Mouse (Mus musculus): ENCODE results near the gene Smco3. TPM values are rescaled to one million over a fixed set of nuclear protein-coding genes. Genes with fewer than 3 reads are reported as not detected.

Gene Smco3
- polyA plus RNA-seq, 1 experiment from 2014 or later: not detected

- no peaks in the 10 kb centered on the region for H3K4me1 ChIP-seq
- ATAC-seq (replicated peaks): no peak
- no peak overlapping the region for H3K9ac ChIP-seq (replicated peaks)
- no peaks in the 10 kb centered on the region for H3K27me3 ChIP-seq
- 83% methylated on average over 9 of the region's 9 CpGs for WGBS
- no peaks in the 10 kb centered on the region for H3K9me3 ChIP-seq
- H3K4me2 ChIP-seq (replicated peaks): no peak overlapping the region
- H3K36me3 ChIP-seq: no peaks in the 10 kb centered on the region
- no peak overlapping the region for H3K4me3 ChIP-seq
- no peak overlapping the region for H3K27ac ChIP-seq (replicated peaks)
These were observed 52.5 kb downstream of the Smco3 start for GRCm38 (mm10) chr6:136782761-136783160.

- Histone ChIP-seq H3K4me1 (no peaks in the 10 kb centered on the region), H3K9me3 (no peaks in the 10 kb centered on the region), H3K9ac (replicated peaks) (no peak overlapping the region), H3K27me3 (no peaks in the 10 kb centered on the region), H3K4me2 (replicated peaks) (no peak overlapping the region), H3K4me3 (no peak overlapping the region), H3K36me3 (no peaks in the 10 kb centered on the region), H3K27ac (replicated peaks) (no peak overlapping the region)
- no peak for ATAC-seq (replicated peaks)
- 85% methylated on average over 12 of the region's 12 CpGs for WGBS
These were observed 53.1 kb downstream of the Smco3 start for GRCm38 (mm10) chr6:136782146-136782545.

DNA sequence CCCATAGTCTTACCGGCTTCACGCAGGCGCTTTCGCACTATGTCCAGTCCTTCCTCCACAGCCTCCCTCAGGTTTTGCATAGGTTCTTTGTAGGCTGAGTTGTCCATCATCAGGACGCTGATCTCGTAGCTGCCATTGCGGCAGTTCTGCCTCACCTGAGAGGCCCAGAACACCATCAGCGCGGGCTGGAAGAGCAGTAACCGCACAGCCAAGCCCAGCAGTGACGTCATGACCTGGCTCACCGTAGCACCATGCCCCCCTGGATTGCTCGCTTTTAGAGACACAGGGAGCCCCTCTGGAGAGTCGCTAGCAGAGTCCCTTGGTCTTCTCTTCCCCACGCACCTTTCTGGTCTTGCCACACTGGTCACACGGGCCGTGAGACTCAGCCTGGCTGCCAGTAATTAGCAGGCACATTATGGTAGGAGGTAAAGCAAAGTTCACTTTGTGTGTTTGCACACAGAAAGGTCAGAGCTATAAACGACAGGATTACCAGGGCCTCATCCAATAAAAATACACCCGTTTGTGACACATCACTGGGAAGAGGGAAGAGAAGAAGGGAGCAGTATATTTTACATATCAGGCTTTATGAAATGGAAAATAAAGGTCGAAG, 53.8 kb downstream of the Smco3 start, which contains the start of gene Gucy2c:
TSS of gene Gucy2c (minus strand) at position 389 of the 610 bp plus-strand sequence.
- WGBS: 81% methylated on average over 20 of the region's 20 CpGs
- Histone ChIP-seq H3K9me3 (no peaks in the 10 kb centered on the region), H3K9ac (replicated peaks) (no peak within 1 kb of the TSS), H3K27me3 (no peaks in the 10 kb centered on the region), H3K4me3 (no peak within 1 kb of the TSS), H3K27ac (replicated peaks) (no peak within 1 kb of the TSS), H3K4me2 (replicated peaks) (no peak within 1 kb of the TSS), H3K36me3 (no peaks in the 10 kb centered on the region), H3K4me1 (no peaks in the 10 kb centered on the region)
- no peak for ATAC-seq (replicated peaks)

Small RNA genes lying within 50 kb of the gene (microRNA-seq; reads per million reads assigned to microRNA genes)
- not detected for gene Gm44364

Other genes with a start within 250 kb of the Smco3 start
- 0.29 and 0.34 TPM in 2 replicates for gene Plbd1, start 173.5 kb downstream of the Smco3 start, polyA plus RNA-seq (2015; fragmentation: Nextera tagmentation; extraction: Ambion mirVana)
- gene Gucy2c, start 53.7 kb downstream of the Smco3 start, polyA plus RNA-seq (2015; fragmentation: Nextera tagmentation; extraction: Ambion mirVana): 0.05 TPM in 2 replicates
- gene Hist4h4, start 31.0 kb downstream of the Smco3 start, polyA plus RNA-seq (2015; fragmentation: Nextera tagmentation; extraction: Ambion mirVana): 0.97 and 1.1 TPM in 2 replicates
- gene H2afj, start 27.2 kb downstream of the Smco3 start, polyA plus RNA-seq (2015; fragmentation: Nextera tagmentation; extraction: Ambion mirVana): 120 and 132 TPM in 2 replicates
- gene BC049715, start 7.8 kb downstream of the Smco3 start, polyA plus RNA-seq (2015; fragmentation: Nextera tagmentation; extraction: Ambion mirVana): 0.93 and 1.1 TPM in 2 replicates
- gene Wbp11, start 7.2 kb downstream of the Smco3 start, polyA plus RNA-seq (2015; fragmentation: Nextera tagmentation; extraction: Ambion mirVana): 79.0 and 82.5 TPM in 2 replicates
- 0.06 TPM in 1 of 2 replicates, not detected in the other for gene Art4, start 22.3 kb upstream of the Smco3 start, polyA plus RNA-seq (2015; fragmentation: Nextera tagmentation; extraction: Ambion mirVana)
- 7.2 and 8.8 TPM in 2 replicates for gene Mgp, start 40.4 kb upstream of the Smco3 start, polyA plus RNA-seq (2015; fragmentation: Nextera tagmentation; extraction: Ambion mirVana)
- gene Erp27, start 86.7 kb upstream of the Smco3 start, polyA plus RNA-seq (2015; fragmentation: Nextera tagmentation; extraction: Ambion mirVana): 0.18 and 0.66 TPM in 2 replicates
- not detected in 2 replicates for gene Pde6h, start 88.4 kb upstream of the Smco3 start, polyA plus RNA-seq (2015; fragmentation: Nextera tagmentation; extraction: Ambion mirVana)
- gene Arhgdib, start 106.4 kb upstream of the Smco3 start, polyA plus RNA-seq (2015; fragmentation: Nextera tagmentation; extraction: Ambion mirVana): 16.8 and 17.1 TPM in 2 replicates